Mouse (Mus musculus): ENCODE data around the gene Cldn34d.

GRCm38 (mm10) chrX:76598459-76599206 lies 4.1 kb downstream of the Cldn34d start:
- TF ChIP-seq POLR2A (IDR thresholded peaks at IDR 0.05; ENCODE audit: low read depth, low read length) = 0 out of 2 replicates have a peak, but pooled peaks have one; percentile 11
- no peak for TF ChIP-seq CTCF (IDR thresholded peaks at IDR 0.05; ENCODE audit: borderline replicate concordance, insufficient read depth, low read length)
